Mouse (Mus musculus): ENCODE measurements around the gene 9130204L05Rik. TPM values are rescaled to one million over a fixed set of nuclear protein-coding genes. Genes with fewer than 3 reads are reported as not detected.

Gene 9130204L05Rik
- not detected in 2 replicates for polyA plus RNA-seq (2015; fragmentation: Nextera tagmentation; extraction: Ambion mirVana)

DNA sequence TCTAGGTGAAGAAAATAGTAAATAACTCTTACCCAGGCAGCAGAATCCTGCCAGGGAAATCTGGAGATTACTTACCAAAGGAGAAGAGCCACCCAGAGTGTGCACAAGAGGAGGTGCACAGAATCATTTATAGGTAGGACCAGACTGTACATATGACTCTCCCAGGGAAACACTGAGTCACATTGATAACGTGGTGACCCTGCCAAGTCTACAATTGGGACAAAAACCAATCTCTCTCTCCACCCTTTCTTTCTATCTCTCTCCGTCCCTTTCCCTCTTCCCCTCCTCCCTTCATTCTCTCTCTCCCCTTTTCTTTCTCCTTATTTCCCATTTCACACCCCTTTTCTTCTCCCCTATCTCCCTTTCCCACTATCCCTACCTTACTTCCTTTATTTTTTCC is at the start of gene 9130204L05Rik:
Gene 9130204L05Rik (minus strand): TSS at position 101 of the 400 bp plus-strand sequence.
- H3K9ac ChIP-seq = no peak within 1 kb of the TSS
- H3K4me3 ChIP-seq = no peak within 1 kb of the TSS
- WGBS = 71% methylated on average over 2 of the region's 2 CpGs
- ATAC-seq (ENCODE audit: low FRiP score) = no peak
- peaks cover 12% of the 10 kb centered on the region for H3K9me3 ChIP-seq
- no peaks in the 10 kb centered on the region for H3K27me3 ChIP-seq
- no peak within 1 kb of the TSS for H3K4me2 ChIP-seq
- no peaks in the 10 kb centered on the region for H3K4me1 ChIP-seq (replicated peaks)
- no peaks in the 10 kb centered on the region for H3K36me3 ChIP-seq
- H3K27ac ChIP-seq = no peak within 1 kb of the TSS

- H3K9me3 ChIP-seq = peaks cover 2% of the 10 kb centered on the region; the same call in 1 of the 2 replicates
- no peak overlapping the region for H3K4me3 ChIP-seq
- H3K36me3 ChIP-seq = no peaks in the 10 kb centered on the region
- H3K27me3 ChIP-seq = no peaks in the 10 kb centered on the region
- H3K9ac ChIP-seq = no peak overlapping the region
- H3K27ac ChIP-seq = no peak overlapping the region
- H3K4me2 ChIP-seq = no peak overlapping the region
- no peaks in the 10 kb centered on the region for H3K4me1 ChIP-seq (replicated peaks)
- ATAC-seq (ENCODE audit: low FRiP score) = no peak
Measured at GRCm38 (mm10) chr3:91108696-91109095, 18.1 kb upstream of the 9130204L05Rik start.

DNA sequence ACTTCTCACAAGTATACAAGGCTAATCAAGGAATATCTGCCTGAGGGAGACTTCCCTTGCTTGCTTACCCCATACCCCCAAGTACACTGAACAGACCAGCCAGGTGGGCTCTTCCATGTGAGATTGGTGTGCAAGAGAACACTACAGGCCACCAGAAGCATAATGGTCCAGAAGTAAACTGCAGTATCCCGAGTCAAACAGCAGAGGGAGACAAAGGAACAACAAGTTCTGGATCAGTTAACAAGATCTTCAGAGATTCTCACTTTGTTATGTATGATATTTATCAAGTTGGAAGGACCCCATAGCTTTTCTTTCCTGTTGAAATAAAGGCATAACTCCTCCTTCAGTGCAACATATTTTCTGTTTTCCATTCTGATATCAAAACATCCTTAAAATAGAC is 31.4 kb downstream of the 9130204L05Rik start:
- Histone ChIP-seq H3K4me1 (replicated peaks) (no peaks in the 10 kb centered on the region), H3K27me3 (no peaks in the 10 kb centered on the region), H3K36me3 (no peaks in the 10 kb centered on the region), H3K4me3 (no peak overlapping the region), H3K9ac (no peak overlapping the region), H3K9me3 (peaks cover 7% of the 10 kb centered on the region; the same call in 1 of the 2 replicates), H3K27ac (no peak overlapping the region), H3K4me2 (no peak overlapping the region)
- no peak for ATAC-seq (ENCODE audit: low FRiP score)
- WGBS = 3% methylated on average over 1 of the region's 1 CpGs

GRCm38 (mm10) chr3:91052654-91053053 is 37.9 kb downstream of the 9130204L05Rik start:
- no peaks in the 10 kb centered on the region for H3K4me1 ChIP-seq (replicated peaks)
- H3K4me3 ChIP-seq = no peak overlapping the region
- H3K36me3 ChIP-seq = no peaks in the 10 kb centered on the region
- ATAC-seq (ENCODE audit: low FRiP score) = no peak
- no peak overlapping the region for H3K27ac ChIP-seq
- no peaks in the 10 kb centered on the region for H3K27me3 ChIP-seq
- peaks cover 9% of the 10 kb centered on the region for H3K9me3 ChIP-seq
- no peak overlapping the region for H3K9ac ChIP-seq
- no peak overlapping the region for H3K4me2 ChIP-seq
- WGBS = 6% methylated on average over 1 of the region's 1 CpGs
